ENCODE assay signal across 19 mouse cellular contexts in genomic region chr1:98080431-98080830, GRCm38 (mm10). TPM values are rescaled to one million over a fixed set of nuclear protein-coding genes. Genes with fewer than 3 reads are reported as not detected.
DNase-seq lines count a peak whose midpoint lies in the region; ATAC-seq and TF ChIP-seq lines count a peak whose summit lies in the region.
"Had no signal": no experiment of that assay in that cellular context is flagged by ENCODE, and none has a peak within 500 bp of the region (broad histone marks: within the 10 kb centered on the region; RNA-seq: fewer than 3 reads in every experiment).

No protein-coding gene starts in this region.

- intact Hi-C loops in heart, adult 2 months (cut with DNase I), result no loop called here
- intact Hi-C loops in heart, postnatal 10 days (cut with DNase I), result no loop called here

- H3K9me3 ChIP-seq in heart, embryonic 13.5 days, result no peaks in the 10 kb centered on the region
- H3K9me3 ChIP-seq: embryonic facial prominence, embryonic 10.5 days; forebrain, embryonic 13.5 days; hindbrain, embryonic 15.5 days had no signal

- no peaks in the 10 kb centered on the region for H3K27me3 ChIP-seq in heart, adult 2 months (ENCODE audit: control insufficient read depth, insufficient read depth, low read length)
- no peaks in the 10 kb centered on the region for H3K27me3 ChIP-seq in heart, embryonic 13.5 days (replicated peaks)
- H3K27me3 ChIP-seq: forebrain, embryonic 13.5 days; hindbrain, embryonic 15.5 days had no signal

- no peak for TF ChIP-seq EP300 in heart, adult 2 months (IDR thresholded peaks at IDR 0.05; ENCODE audit: insufficient read depth, low read depth, low read length)

- H3K4me2 ChIP-seq in heart, embryonic 13.5 days, result no peak overlapping the region
- H3K4me2 ChIP-seq: forebrain, embryonic 13.5 days; hindbrain, embryonic 15.5 days had no signal

- no peaks in the 10 kb centered on the region for H3K36me3 ChIP-seq in heart, adult 2 months (ENCODE audit: control insufficient read depth, insufficient read depth, low read length)
- H3K36me3 ChIP-seq in heart, embryonic 13.5 days, result no peaks in the 10 kb centered on the region
- H3K36me3 ChIP-seq: embryonic facial prominence, embryonic 10.5 days; G1E; hindbrain, embryonic 15.5 days had no signal

- H3K4me1 ChIP-seq in heart, adult 2 months (ENCODE audit: control insufficient read depth, insufficient read depth, low read length), result peaks cover 9% of the 10 kb centered on the region
- H3K4me1 ChIP-seq in heart, embryonic 13.5 days, result peaks cover 57% of the 10 kb centered on the region

- no peak for TF ChIP-seq CTCF in heart, adult 2 months (IDR thresholded peaks at IDR 0.05)

- no peaks in the 10 kb centered on the region for H3K79me2 ChIP-seq in heart, adult 2 months (replicated peaks; ENCODE audit: control insufficient read depth, insufficient read depth, low read length)

- no peak for TF ChIP-seq POLR2A in heart, adult 2 months (IDR thresholded peaks at IDR 0.05; ENCODE audit: insufficient read depth, low read depth, low read length)

- 59% methylated on average over 2 of the region's 2 CpGs for WGBS in heart, adult 2 months
- 38% methylated on average over 2 of the region's 2 CpGs for WGBS in heart, embryonic 13.5 days

- H3K9ac ChIP-seq in heart, adult 2 months (ENCODE audit: low read depth, low read length), result no peak overlapping the region
- no peak overlapping the region for H3K9ac ChIP-seq in heart, embryonic 13.5 days
- H3K9ac ChIP-seq: forebrain, embryonic 13.5 days; forebrain, postnatal 0 days; hindbrain, embryonic 15.5 days had no signal

- no peak; the same call in 1 of the 2 replicates for ATAC-seq in heart, embryonic 13.5 days (ENCODE audit: extremely low read depth, insufficient number of reproducible peaks, low FRiP score, low TSS enrichment)
- ATAC-seq: CD4-positive, CD25-positive, alpha-beta regulatory T cell, adult 4 months; forebrain, embryonic 13.5 days; forebrain, postnatal 0 days; intestine, embryonic 16.5 days had no signal

- no peak overlapping the region for H3K4me3 ChIP-seq in heart, adult 2 months
- H3K4me3 ChIP-seq in heart, embryonic 13.5 days, result no peak overlapping the region
- H3K4me3 ChIP-seq: embryonic facial prominence, embryonic 10.5 days; forebrain, embryonic 13.5 days; hindbrain, embryonic 15.5 days had no signal

- peak overlapping the region; percentile 22; the same call in 1 of the 2 replicates for H3K27ac ChIP-seq in heart, adult 2 months
- H3K27ac ChIP-seq in heart, embryonic 13.5 days (replicated peaks), result peak overlapping the region; percentile 50
- H3K27ac ChIP-seq: embryonic facial prominence, embryonic 10.5 days; forebrain, embryonic 13.5 days; hindbrain, embryonic 15.5 days had no signal

- DNase-seq in adrenal gland, adult 2 months, result peak; percentile 61
- DNase-seq in adrenal gland, adult 18-20 months (ENCODE audit: low spot score in 2 of 2), result no peak
- DNase-seq in heart, adult 2 months, result no peak
- no peak for DNase-seq in heart, postnatal 10 days
- no peak for DNase-seq in heart, adult 18-20 months
- DNase-seq in lung, postnatal 25 days (ENCODE audit: low spot score), result peak; percentile 14
- no peak for DNase-seq in lung, postnatal 10 days
- DNase-seq: B cell, adult 2 months; cerebellum, adult 2 months; cerebellum, postnatal 10 days; forebrain, postnatal 0 days; gastrocnemius, postnatal 36 days had no signal

RNA-seq across cellular contexts. Expression of gene Pam, which starts 15.0 kb away (rescaled TPM):
- 100 to 1,000 TPM; 262 to 484 TPM for total RNA-seq in adrenal gland, adult 2 months (2021)
- polyA plus RNA-seq in adrenal gland, adult 2 months (2012; rRNA removed), result 535 and 733 TPM in 2 replicates
- total RNA-seq in adrenal gland, adult 18-20 months (2021), result 100 to 1,000 TPM; 308 to 351 TPM
- total RNA-seq in heart, adult 2 months (2021), result 100 to 1,000 TPM; 593 to 641 TPM
- 313 and 472 TPM in 2 replicates for polyA plus RNA-seq in heart, adult 2 months (2012; rRNA removed)
- 100 to 1,000 TPM; 636 to 706 TPM for total RNA-seq in heart, postnatal 10 days (2021)
- 340 and 404 TPM in 2 replicates for polyA plus RNA-seq in heart, embryonic 13.5 days (2015; fragmentation: Nextera tagmentation; extraction: Ambion mirVana)
- total RNA-seq in heart, adult 18-20 months (2021), result 100 to 1,000 TPM; 672 to 774 TPM
- polyA plus RNA-seq: G1E had no signal

Comparison
In these comparisons a context has a peak if more than half of its experiments do, and no peak if none do; other contexts are left out.
1. DNase-seq: peak in adrenal gland, adult 2 months (single experiment) and lung, postnatal 25 days (single experiment); none in adrenal gland, adult 18-20 months (0 of 2), heart, adult 2 months (0 of 2), heart, postnatal 10 days (0 of 2), heart, adult 18-20 months (0 of 2) and lung, postnatal 10 days (single experiment).